21 mouse cellular contexts compared by ENCODE assay signal in the genomic region with DNA sequence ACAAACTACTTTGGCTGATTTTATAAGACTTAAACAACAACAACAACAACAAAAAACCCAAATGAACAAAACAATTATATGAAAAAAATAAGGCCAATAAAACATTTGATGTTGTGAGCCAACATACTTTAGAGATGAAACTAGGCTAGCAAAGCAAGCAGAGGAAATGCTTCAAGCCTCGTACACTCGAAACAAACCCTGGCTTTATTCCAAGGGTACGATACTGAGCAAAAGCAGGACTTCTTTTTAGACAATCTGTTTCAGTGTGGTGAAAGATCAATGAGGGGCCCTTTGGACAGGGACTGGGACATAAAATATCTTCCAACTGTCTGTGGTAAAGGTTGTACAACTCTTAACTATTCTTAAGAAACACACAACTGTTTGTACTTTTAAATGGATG. TPM values are rescaled to one million over a fixed set of nuclear protein-coding genes. Genes with fewer than 3 reads are reported as not detected.
DNase-seq lines count a peak whose midpoint lies in the region; ATAC-seq and TF ChIP-seq lines count a peak whose summit lies in the region.
"Had no signal": no experiment of that assay in that cellular context is flagged by ENCODE, and none has a peak within 500 bp of the region (broad histone marks: within the 10 kb centered on the region; RNA-seq: fewer than 3 reads in every experiment).

No protein-coding gene starts in this region.

- no peak overlapping the region for H3K9ac ChIP-seq in hindbrain, postnatal 0 days (replicated peaks; ENCODE audit: low read length)
- no peak overlapping the region for H3K9ac ChIP-seq in hindbrain, embryonic 11.5 days (ENCODE audit: low read depth, low read length)
- H3K9ac ChIP-seq in lung, postnatal 0 days (replicated peaks; ENCODE audit: low read depth) = no peak overlapping the region
- H3K9ac ChIP-seq: embryonic facial prominence, embryonic 15.5 days; forebrain, embryonic 15.5 days; hindbrain, embryonic 14.5 days; limb, embryonic 15.5 days; liver, embryonic 15.5 days had no signal

- H3K4me2 ChIP-seq in hindbrain, postnatal 0 days (ENCODE audit: low read depth, low read length) = no peak overlapping the region
- no peak overlapping the region for H3K4me2 ChIP-seq in hindbrain, embryonic 11.5 days (replicated peaks; ENCODE audit: low read depth, low read length)
- H3K4me2 ChIP-seq in lung, postnatal 0 days (replicated peaks; ENCODE audit: low read depth, low read length) = no peak overlapping the region
- H3K4me2 ChIP-seq: embryonic facial prominence, embryonic 15.5 days; forebrain, embryonic 15.5 days; hindbrain, embryonic 14.5 days; limb, embryonic 15.5 days; liver, embryonic 15.5 days; midbrain, embryonic 11.5 days had no signal

- H3K27ac ChIP-seq in hindbrain, postnatal 0 days = no peak overlapping the region
- no peak overlapping the region for H3K27ac ChIP-seq in hindbrain, embryonic 11.5 days (ENCODE audit: low read depth, low read length)
- no peak overlapping the region for H3K27ac ChIP-seq in lung, postnatal 0 days (ENCODE audit: low read length)
- peak overlapping the region; percentile 26; the same call in 1 of the 2 replicates for H3K27ac ChIP-seq in embryonic fibroblast, embryonic 13.5 days (ENCODE audit: insufficient read depth, low read length)
- H3K27ac ChIP-seq: embryonic facial prominence, embryonic 15.5 days; forebrain, embryonic 15.5 days; hindbrain, embryonic 14.5 days; left cerebral cortex, adult 2 months; limb, embryonic 15.5 days; liver, embryonic 15.5 days had no signal

- no peaks in the 10 kb centered on the region for H3K4me1 ChIP-seq in hindbrain, postnatal 0 days (ENCODE audit: insufficient read depth, low read length)
- H3K4me1 ChIP-seq in hindbrain, embryonic 11.5 days (replicated peaks; ENCODE audit: control insufficient read depth, insufficient read depth, low read length) = no peaks in the 10 kb centered on the region
- no peaks in the 10 kb centered on the region for H3K4me1 ChIP-seq in lung, postnatal 0 days (ENCODE audit: insufficient read depth, low read depth, low read length)
- no peaks in the 10 kb centered on the region for H3K4me1 ChIP-seq in embryonic fibroblast, embryonic 13.5 days (ENCODE audit: control insufficient read depth, insufficient read depth, low read length)
- H3K4me1 ChIP-seq: embryonic facial prominence, embryonic 15.5 days; forebrain, embryonic 15.5 days; limb, embryonic 15.5 days; liver, embryonic 15.5 days had no signal

- H3K36me3 ChIP-seq in hindbrain, postnatal 0 days (ENCODE audit: insufficient read depth, low read length) = peaks cover 16% of the 10 kb centered on the region; the same call in 1 of the 2 replicates
- H3K36me3 ChIP-seq in hindbrain, embryonic 11.5 days (ENCODE audit: control insufficient read depth, insufficient read depth, low read length) = peaks cover 8% of the 10 kb centered on the region; the same call in 1 of the 2 replicates
- H3K36me3 ChIP-seq in lung, postnatal 0 days (ENCODE audit: insufficient read depth, low read length) = peaks cover 15% of the 10 kb centered on the region

- no peak overlapping the region for H3K4me3 ChIP-seq in hindbrain, postnatal 0 days (ENCODE audit: low read length)
- no peak overlapping the region for H3K4me3 ChIP-seq in hindbrain, embryonic 11.5 days (ENCODE audit: low read depth, low read length)
- H3K4me3 ChIP-seq in lung, postnatal 0 days (ENCODE audit: low read depth, low read length) = no peak overlapping the region
- H3K4me3 ChIP-seq in embryonic fibroblast, embryonic 13.5 days (ENCODE audit: insufficient read depth, low read length) = no peak overlapping the region
- H3K4me3 ChIP-seq: embryonic facial prominence, embryonic 15.5 days; forebrain, embryonic 15.5 days; left cerebral cortex, adult 2 months; limb, embryonic 15.5 days; liver, embryonic 15.5 days had no signal

- no peak for TF ChIP-seq EP300 in lung, postnatal 0 days (IDR thresholded peaks at IDR 0.05)

- no peaks in the 10 kb centered on the region for H3K9me3 ChIP-seq in hindbrain, postnatal 0 days (ENCODE audit: low read length)
- no peaks in the 10 kb centered on the region for H3K9me3 ChIP-seq in hindbrain, embryonic 11.5 days (ENCODE audit: control insufficient read depth, low read length)
- no peaks in the 10 kb centered on the region for H3K9me3 ChIP-seq in lung, postnatal 0 days (ENCODE audit: low read length)
- H3K9me3 ChIP-seq: embryonic facial prominence, embryonic 15.5 days; forebrain, embryonic 15.5 days; limb, embryonic 15.5 days; liver, embryonic 15.5 days had no signal

- 33% methylated on average over 3 of the region's 3 CpGs for whole genome bisulfite sequencing in hindbrain, postnatal 0 days
- 97% methylated on average over 3 of the region's 3 CpGs for WGBS in hindbrain, embryonic 11.5 days
- WGBS in lung, postnatal 0 days = 16% methylated on average over 3 of the region's 3 CpGs

- no peaks in the 10 kb centered on the region for H3K27me3 ChIP-seq in hindbrain, postnatal 0 days (ENCODE audit: insufficient read depth, low read length)
- no peaks in the 10 kb centered on the region for H3K27me3 ChIP-seq in hindbrain, embryonic 11.5 days (ENCODE audit: control insufficient read depth, insufficient read depth, low read length)
- no peaks in the 10 kb centered on the region for H3K27me3 ChIP-seq in lung, postnatal 0 days (replicated peaks; ENCODE audit: insufficient read depth, low read length)
- H3K27me3 ChIP-seq: embryonic facial prominence, embryonic 15.5 days; forebrain, embryonic 15.5 days; limb, embryonic 15.5 days; liver, embryonic 15.5 days had no signal

- no peak for ATAC-seq in hindbrain, postnatal 0 days
- ATAC-seq in hindbrain, embryonic 11.5 days (ENCODE audit: low FRiP score) = no peak
- ATAC-seq in lung, postnatal 0 days = no peak
- ATAC-seq: forebrain, embryonic 15.5 days had no signal

- DNase-seq in hindbrain, postnatal 0 days (ENCODE audit: low spot score) = peak; percentile 34
- no peak for DNase-seq in hindbrain, embryonic 11.5 days (ENCODE audit: low spot score)
- DNase-seq in lung, postnatal 0 days (ENCODE audit: low spot score) = peak; percentile 42
- no peak for DNase-seq in lung, postnatal 14 days
- DNase-seq in NIH3T3 (ENCODE audit: low read depth) = peak; percentile 25
- DNase-seq in cerebellum, adult 11-12 months = no peak
- DNase-seq: adrenal gland, postnatal 36 days; cerebellum, adult 18-20 months; cerebellum, postnatal 36 days; embryo, embryonic 11 days; heart, postnatal 36 days; thymus, adult 18-20 months; thymus, postnatal 36 days had no signal

- no peak for TF ChIP-seq CTCF in hindbrain, postnatal 0 days (IDR thresholded peaks at IDR 0.05; ENCODE audit: low read depth)
- no peak for TF ChIP-seq CTCF in lung, postnatal 0 days (IDR thresholded peaks at IDR 0.05)
- no peak for TF ChIP-seq CTCF in embryonic fibroblast, embryonic 13.5 days (IDR thresholded peaks at IDR 0.05; ENCODE audit: borderline replicate concordance, insufficient read depth, low read length)

- TF ChIP-seq POLR2A in embryonic fibroblast, embryonic 13.5 days (IDR thresholded peaks at IDR 0.05; ENCODE audit: low read depth, low read length) = no peak

RNA-seq across cellular contexts. Expression of a gene that starts 21.8 kb away (rescaled TPM):
- 36.0 and 46.2 TPM in 2 replicates for total RNA-seq in hindbrain, postnatal 0 days (2014; rRNA removed)
- 18.2 and 19.7 TPM in 2 replicates for polyA plus RNA-seq in hindbrain, postnatal 0 days (2015; fragmentation: Nextera tagmentation; extraction: Ambion mirVana)
- polyA plus RNA-seq in hindbrain, embryonic 11.5 days (2014; fragmentation: Nextera tagmentation; extraction: Ambion mirVana) = 37.4 and 39.7 TPM in 2 replicates
- 20.5 and 21.5 TPM in 2 replicates for polyA plus RNA-seq in lung, postnatal 0 days (2015; fragmentation: Nextera tagmentation; extraction: Ambion mirVana)
- 37.8 and 47.3 TPM in 2 replicates for polyA plus RNA-seq in embryonic fibroblast, embryonic 13.5 days (2011; ENCODE audit: insufficient read length, low read depth, missing spikeins)

RNA-seq across cellular contexts. Expression of a gene that starts 56.0 kb away (rescaled TPM):
- 47.4 and 54.8 TPM in 2 replicates for total RNA-seq in hindbrain, postnatal 0 days (2014; rRNA removed)
- polyA plus RNA-seq in hindbrain, postnatal 0 days (2015; fragmentation: Nextera tagmentation; extraction: Ambion mirVana) = 44.7 and 45.9 TPM in 2 replicates
- polyA plus RNA-seq in hindbrain, embryonic 11.5 days (2014; fragmentation: Nextera tagmentation; extraction: Ambion mirVana) = 55.4 and 61.4 TPM in 2 replicates
- polyA plus RNA-seq in lung, postnatal 0 days (2015; fragmentation: Nextera tagmentation; extraction: Ambion mirVana) = 130 and 134 TPM in 2 replicates
- 340 and 352 TPM in 2 replicates for polyA plus RNA-seq in embryonic fibroblast, embryonic 13.5 days (2011; ENCODE audit: insufficient read length, low read depth, missing spikeins)

Comparison
In these comparisons a context has a peak if more than half of its experiments do, and no peak if none do; other contexts are left out.
1. DNase-seq: peak in hindbrain, postnatal 0 days (single experiment), lung, postnatal 0 days (single experiment) and NIH3T3 (single experiment); none in hindbrain, embryonic 11.5 days (single experiment), lung, postnatal 14 days (single experiment) and cerebellum, adult 11-12 months (single experiment).